Mouse (Mus musculus): ENCODE measurements around the gene Slc10a6. TPM values are rescaled to one million over a fixed set of nuclear protein-coding genes. Genes with fewer than 3 reads are reported as not detected.

Gene Slc10a6
- polyA plus RNA-seq, 1 experiment from 2014 or later: 0.40 TPM

DNA sequence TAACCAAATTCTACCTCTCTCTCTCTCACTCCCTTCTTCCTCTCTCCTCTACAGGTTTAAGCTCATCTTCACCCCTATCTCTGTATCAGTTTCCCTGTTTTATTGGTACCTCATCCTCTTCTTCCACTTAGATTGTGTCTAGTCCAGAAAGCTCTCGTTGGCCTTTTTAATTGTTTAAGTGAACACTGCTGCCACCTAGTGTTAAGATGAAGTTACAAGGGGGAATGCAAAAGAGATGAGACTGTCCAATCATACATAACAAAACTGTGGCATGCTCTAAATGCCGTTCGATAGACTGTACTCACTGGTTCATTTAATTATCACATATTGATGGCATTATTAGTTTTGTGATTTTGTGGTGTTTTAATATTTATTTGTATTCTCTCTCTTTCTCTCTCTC lies 30.4 kb upstream of the Slc10a6 start:
- Histone ChIP-seq H3K27ac (ENCODE audit: low read depth, low read length) (no peak overlapping the region), H3K4me2 (replicated peaks; ENCODE audit: low read depth, low read length) (no peak overlapping the region), H3K27me3 (ENCODE audit: control insufficient read depth, insufficient read depth, low read length) (no peaks in the 10 kb centered on the region), H3K36me3 (ENCODE audit: control insufficient read depth, insufficient read depth, low read length) (no peaks in the 10 kb centered on the region), H3K4me3 (ENCODE audit: low read depth, low read length) (no peak overlapping the region), H3K9ac (ENCODE audit: low read depth, low read length) (no peak overlapping the region), H3K9me3 (ENCODE audit: control insufficient read depth, low read length) (no peaks in the 10 kb centered on the region), H3K4me1 (replicated peaks; ENCODE audit: control insufficient read depth, insufficient read depth, low read length) (no peaks in the 10 kb centered on the region)
- ATAC-seq (ENCODE audit: low FRiP score): no peak
- DNase-seq (ENCODE audit: low spot score): peak; percentile 74
- WGBS: 50% methylated on average over 3 of the region's 3 CpGs

- H3K27me3 ChIP-seq (ENCODE audit: control insufficient read depth, insufficient read depth, low read length): no peaks in the 10 kb centered on the region
- H3K9ac ChIP-seq (ENCODE audit: low read depth, low read length): no peak overlapping the region
- H3K4me1 ChIP-seq (replicated peaks; ENCODE audit: control insufficient read depth, insufficient read depth, low read length): no peaks in the 10 kb centered on the region
- H3K9me3 ChIP-seq (ENCODE audit: control insufficient read depth, low read length): no peaks in the 10 kb centered on the region
- DNase-seq (ENCODE audit: low spot score) (peak; percentile 30), ATAC-seq (ENCODE audit: low FRiP score) (no peak)
- H3K27ac ChIP-seq (ENCODE audit: low read depth, low read length): no peak overlapping the region
- no peak overlapping the region for H3K4me2 ChIP-seq (replicated peaks; ENCODE audit: low read depth, low read length)
- H3K36me3 ChIP-seq (ENCODE audit: control insufficient read depth, insufficient read depth, low read length): no peaks in the 10 kb centered on the region
- no peak overlapping the region for H3K4me3 ChIP-seq (ENCODE audit: low read depth, low read length)
- 75% methylated on average over 5 of the region's 5 CpGs for WGBS
Measured at GRCm38 (mm10) chr5:103658921-103659320, 29.7 kb upstream of the Slc10a6 start.

- peak; percentile 88 for ATAC-seq (ENCODE audit: low FRiP score)
- no peaks in the 10 kb centered on the region for H3K4me1 ChIP-seq (replicated peaks; ENCODE audit: control insufficient read depth, insufficient read depth, low read length)
- under 1% methylated on average over 48 of the region's 56 CpGs for WGBS
- H3K36me3 ChIP-seq (ENCODE audit: control insufficient read depth, insufficient read depth, low read length): no peaks in the 10 kb centered on the region
- H3K4me2 ChIP-seq (replicated peaks; ENCODE audit: low read depth, low read length): peak within 1 kb of the TSS; percentile 95
- H3K4me3 ChIP-seq (ENCODE audit: low read depth, low read length): peak within 1 kb of the TSS; percentile 63
- no peak within 1 kb of the TSS for H3K27ac ChIP-seq (ENCODE audit: low read depth, low read length)
- peak; percentile 88 for DNase-seq (ENCODE audit: low spot score)
- H3K9me3 ChIP-seq (ENCODE audit: control insufficient read depth, low read length): no peaks in the 10 kb centered on the region
- H3K27me3 ChIP-seq (ENCODE audit: control insufficient read depth, insufficient read depth, low read length): no peaks in the 10 kb centered on the region
- H3K9ac ChIP-seq (ENCODE audit: low read depth, low read length): peak within 1 kb of the TSS; percentile 80
Measured at GRCm38 (mm10) chr5:103655346-103656118, 26.3 kb upstream of the Slc10a6 start, which contains the start of gene 1700016H13Rik. 1700016H13Rik (minus strand) TSS chr5:103656010.

DNA sequence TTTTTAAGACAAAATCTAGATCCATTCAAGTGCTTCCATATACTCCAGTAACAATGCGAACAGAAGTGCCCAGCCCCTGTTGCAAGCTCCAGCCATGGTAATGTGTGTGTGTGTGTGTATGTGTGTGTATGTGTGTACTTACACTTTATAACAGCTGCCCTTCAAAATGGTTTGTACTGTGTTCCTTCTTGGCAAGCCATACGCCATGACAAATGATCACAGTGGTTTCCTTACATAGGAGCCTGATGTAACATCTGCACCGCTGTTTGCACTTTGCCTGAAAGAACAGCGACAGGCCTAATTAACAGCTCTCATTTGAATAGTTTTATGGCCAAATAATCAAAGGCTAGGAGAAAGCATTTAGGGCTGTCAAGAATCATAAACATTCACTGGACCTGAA lies 25.6 kb upstream of the Slc10a6 start:
- Histone ChIP-seq H3K36me3 (ENCODE audit: control insufficient read depth, insufficient read depth, low read length) (no peaks in the 10 kb centered on the region), H3K4me2 (replicated peaks; ENCODE audit: low read depth, low read length) (0 out of 2 replicates have a peak overlapping the region, but pooled peaks have one; percentile 95), H3K27ac (ENCODE audit: low read depth, low read length) (no peak overlapping the region), H3K9ac (ENCODE audit: low read depth, low read length) (no peak overlapping the region), H3K27me3 (ENCODE audit: control insufficient read depth, insufficient read depth, low read length) (no peaks in the 10 kb centered on the region), H3K9me3 (ENCODE audit: control insufficient read depth, low read length) (no peaks in the 10 kb centered on the region), H3K4me3 (ENCODE audit: low read depth, low read length) (no peak overlapping the region), H3K4me1 (replicated peaks; ENCODE audit: control insufficient read depth, insufficient read depth, low read length) (no peaks in the 10 kb centered on the region)
- DNase-seq (ENCODE audit: low spot score) (peak; percentile 12), ATAC-seq (ENCODE audit: low FRiP score) (no peak)
- WGBS: 74% methylated on average over 4 of the region's 4 CpGs

GRCm38 (mm10) chr5:103654225-103654624 lies 25.0 kb upstream of the Slc10a6 start:
- DNase-seq (ENCODE audit: low spot score) (peak; percentile 75), ATAC-seq (ENCODE audit: low FRiP score) (no peak)
- no peak overlapping the region for H3K27ac ChIP-seq (ENCODE audit: low read depth, low read length)
- no peak overlapping the region for H3K9ac ChIP-seq (ENCODE audit: low read depth, low read length)
- H3K4me2 ChIP-seq (replicated peaks; ENCODE audit: low read depth, low read length): no peak overlapping the region
- H3K9me3 ChIP-seq (ENCODE audit: control insufficient read depth, low read length): no peaks in the 10 kb centered on the region
- H3K36me3 ChIP-seq (ENCODE audit: control insufficient read depth, insufficient read depth, low read length): no peaks in the 10 kb centered on the region
- WGBS: 25% methylated on average over 6 of the region's 6 CpGs
- H3K4me3 ChIP-seq (ENCODE audit: low read depth, low read length): no peak overlapping the region
- H3K27me3 ChIP-seq (ENCODE audit: control insufficient read depth, insufficient read depth, low read length): no peaks in the 10 kb centered on the region
- H3K4me1 ChIP-seq (replicated peaks; ENCODE audit: control insufficient read depth, insufficient read depth, low read length): no peaks in the 10 kb centered on the region

DNA sequence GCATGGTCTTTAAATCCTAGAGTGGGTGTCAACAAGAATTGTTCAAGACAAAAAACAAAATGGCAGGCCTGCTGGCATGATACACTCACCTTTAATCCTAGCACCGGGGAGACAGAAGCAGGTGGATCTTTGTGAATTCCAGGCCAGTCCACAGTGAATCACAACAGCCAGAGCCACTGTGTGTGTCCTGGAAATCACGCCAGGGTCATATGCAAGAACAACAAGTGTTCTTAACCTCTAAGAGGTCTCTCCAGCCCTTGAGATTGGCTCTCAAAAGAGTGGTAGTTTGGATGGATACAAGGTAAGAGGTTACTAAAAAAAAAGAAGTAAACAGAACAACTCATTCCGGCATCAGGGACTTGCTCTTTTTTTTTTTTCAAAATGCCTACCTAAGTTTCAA lies 18.1 kb upstream of the Slc10a6 start:
- Histone ChIP-seq H3K9ac (ENCODE audit: low read depth, low read length) (no peak overlapping the region), H3K4me3 (ENCODE audit: low read depth, low read length) (no peak overlapping the region), H3K27me3 (ENCODE audit: control insufficient read depth, insufficient read depth, low read length) (no peaks in the 10 kb centered on the region), H3K4me1 (replicated peaks; ENCODE audit: control insufficient read depth, insufficient read depth, low read length) (no peaks in the 10 kb centered on the region), H3K9me3 (ENCODE audit: control insufficient read depth, low read length) (no peaks in the 10 kb centered on the region), H3K36me3 (ENCODE audit: control insufficient read depth, insufficient read depth, low read length) (no peaks in the 10 kb centered on the region), H3K27ac (ENCODE audit: low read depth, low read length) (no peak overlapping the region), H3K4me2 (replicated peaks; ENCODE audit: low read depth, low read length) (no peak overlapping the region)
- ATAC-seq (ENCODE audit: low FRiP score) (no peak), DNase-seq (ENCODE audit: low spot score) (no peak)
- WGBS: 85% methylated on average over 3 of the region's 3 CpGs

DNA sequence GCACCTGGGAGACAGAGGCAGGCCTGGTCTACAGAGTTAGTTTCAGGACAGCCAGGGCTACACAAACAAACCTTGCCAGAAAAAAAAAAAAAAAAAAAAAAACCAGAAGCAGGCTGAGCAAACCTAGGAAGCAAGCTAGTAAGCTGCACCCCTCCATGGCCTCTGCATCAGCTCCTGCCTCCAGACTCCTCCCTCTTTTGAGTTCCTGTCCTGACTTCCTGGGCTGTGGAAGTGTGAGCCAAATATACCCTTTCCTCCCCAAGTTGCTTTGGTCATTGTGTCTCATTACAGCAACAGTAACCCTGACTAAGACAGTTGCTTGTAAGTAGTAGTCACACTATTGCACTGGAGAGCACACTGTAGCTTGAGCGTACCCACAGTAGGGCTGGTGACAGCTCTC lies 15.0 kb upstream of the Slc10a6 start:
- H3K9ac ChIP-seq (ENCODE audit: low read depth, low read length): no peak overlapping the region
- H3K4me2 ChIP-seq (replicated peaks; ENCODE audit: low read depth, low read length): no peak overlapping the region
- no peaks in the 10 kb centered on the region for H3K36me3 ChIP-seq (ENCODE audit: control insufficient read depth, insufficient read depth, low read length)
- H3K27ac ChIP-seq (ENCODE audit: low read depth, low read length): no peak overlapping the region
- DNase-seq (ENCODE audit: low spot score) (no peak), ATAC-seq (ENCODE audit: low FRiP score) (no peak)
- H3K4me1 ChIP-seq (replicated peaks; ENCODE audit: control insufficient read depth, insufficient read depth, low read length): no peaks in the 10 kb centered on the region
- H3K9me3 ChIP-seq (ENCODE audit: control insufficient read depth, low read length): no peaks in the 10 kb centered on the region
- 89% methylated on average over 1 of the region's 1 CpGs for WGBS
- no peak overlapping the region for H3K4me3 ChIP-seq (ENCODE audit: low read depth, low read length)
- H3K27me3 ChIP-seq (ENCODE audit: control insufficient read depth, insufficient read depth, low read length): no peaks in the 10 kb centered on the region

DNA sequence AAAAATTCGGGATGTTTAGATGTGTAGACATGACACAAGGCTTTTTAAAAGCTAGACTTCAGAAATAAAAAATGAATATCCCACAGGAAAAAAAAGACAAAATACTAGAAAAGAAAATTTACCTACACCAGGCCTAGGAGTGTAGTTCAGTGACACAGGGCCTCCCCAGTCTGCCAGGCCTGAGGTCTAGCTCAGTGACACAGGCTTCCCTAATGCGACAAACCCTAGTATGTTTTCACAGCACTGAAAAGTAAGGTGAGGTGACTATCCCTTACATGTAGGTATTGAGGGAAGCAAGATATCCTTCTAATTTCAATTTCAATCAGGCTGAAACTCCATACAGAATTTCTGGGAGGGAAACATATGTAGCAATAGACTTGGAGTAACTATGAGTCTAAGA lies 8.0 kb upstream of the Slc10a6 start:
- no peak for ATAC-seq (ENCODE audit: low FRiP score)
- no peaks in the 10 kb centered on the region for H3K9me3 ChIP-seq (ENCODE audit: control insufficient read depth, low read length)
- 88% methylated on average over 2 of the region's 2 CpGs for WGBS

DNA sequence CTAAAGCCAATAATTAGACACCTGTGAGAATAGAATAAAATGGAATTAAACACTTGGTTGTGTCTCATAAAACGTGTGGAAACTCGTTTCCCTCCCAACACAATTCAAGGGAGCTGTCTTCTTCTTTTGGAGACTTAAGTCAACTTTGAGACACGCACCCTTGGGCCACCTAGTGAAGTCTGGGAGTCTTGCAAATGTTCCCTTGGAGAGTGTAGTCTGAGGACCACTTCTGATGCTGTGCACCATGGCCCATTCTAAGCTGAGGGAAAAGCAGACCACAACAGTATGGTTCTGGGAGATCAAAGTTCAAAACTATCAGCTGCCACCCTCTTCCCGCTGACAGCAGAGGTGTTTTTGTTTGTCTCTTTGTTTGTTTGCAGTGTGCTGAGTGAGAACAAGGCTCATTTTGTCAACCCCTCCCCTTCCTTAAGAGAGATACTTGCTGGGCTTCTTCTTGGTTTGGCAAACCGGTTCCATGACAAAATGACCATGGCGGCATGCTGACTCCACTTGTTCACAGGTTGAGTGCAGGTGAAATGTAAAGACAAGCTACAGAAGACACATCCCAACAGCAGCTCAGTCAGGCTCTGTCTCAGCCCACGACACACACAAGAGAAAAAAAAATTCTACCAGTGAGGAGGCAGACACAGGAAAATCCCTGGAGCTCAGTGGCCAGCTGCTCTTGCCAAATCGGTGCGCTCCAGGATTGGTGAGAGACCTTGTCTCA lies 814 bp upstream of the Slc10a6 start:
- no peaks in the 10 kb centered on the region for H3K9me3 ChIP-seq (ENCODE audit: control insufficient read depth, low read length)
- no peaks in the 10 kb centered on the region for H3K4me1 ChIP-seq (replicated peaks; ENCODE audit: control insufficient read depth, insufficient read depth, low read length)
- no peak overlapping the region for H3K4me3 ChIP-seq (ENCODE audit: low read depth, low read length)
- DNase-seq (ENCODE audit: low spot score) (no peak), ATAC-seq (ENCODE audit: low FRiP score) (no peak)
- no peaks in the 10 kb centered on the region for H3K36me3 ChIP-seq (ENCODE audit: control insufficient read depth, insufficient read depth, low read length)
- H3K9ac ChIP-seq (ENCODE audit: low read depth, low read length): no peak overlapping the region
- H3K4me2 ChIP-seq (replicated peaks; ENCODE audit: low read depth, low read length): no peak overlapping the region
- no peak overlapping the region for H3K27ac ChIP-seq (ENCODE audit: low read depth, low read length)
- no peaks in the 10 kb centered on the region for H3K27me3 ChIP-seq (ENCODE audit: control insufficient read depth, insufficient read depth, low read length)
- WGBS: 84% methylated on average over 9 of the region's 9 CpGs

More for the DNA sequence above, 8.0 kb upstream of the Slc10a6 start:
- Histone ChIP-seq H3K4me3 (ENCODE audit: low read depth, low read length) (no peak overlapping the region), H3K27me3 (ENCODE audit: control insufficient read depth, insufficient read depth, low read length) (no peaks in the 10 kb centered on the region), H3K4me1 (replicated peaks; ENCODE audit: control insufficient read depth, insufficient read depth, low read length) (no peaks in the 10 kb centered on the region), H3K36me3 (ENCODE audit: control insufficient read depth, insufficient read depth, low read length) (no peaks in the 10 kb centered on the region), H3K27ac (ENCODE audit: low read depth, low read length) (no peak overlapping the region), H3K4me2 (replicated peaks; ENCODE audit: low read depth, low read length) (no peak overlapping the region), H3K9ac (ENCODE audit: low read depth, low read length) (no peak overlapping the region)
- DNase-seq (ENCODE audit: low spot score): no peak
